Mouse (Mus musculus) thymus, adult 18-20 months (tissue): ENCODE measurements around the gene Lamc2.

Experiments used
- DNase-seq, 2 experiments: peaks; one replicate each; pipeline ENCODE4 v3.0.0; 2022; ENCODE audit warnings: mixed read lengths in 2 of 2

The Lamc2 gene

DNA sequence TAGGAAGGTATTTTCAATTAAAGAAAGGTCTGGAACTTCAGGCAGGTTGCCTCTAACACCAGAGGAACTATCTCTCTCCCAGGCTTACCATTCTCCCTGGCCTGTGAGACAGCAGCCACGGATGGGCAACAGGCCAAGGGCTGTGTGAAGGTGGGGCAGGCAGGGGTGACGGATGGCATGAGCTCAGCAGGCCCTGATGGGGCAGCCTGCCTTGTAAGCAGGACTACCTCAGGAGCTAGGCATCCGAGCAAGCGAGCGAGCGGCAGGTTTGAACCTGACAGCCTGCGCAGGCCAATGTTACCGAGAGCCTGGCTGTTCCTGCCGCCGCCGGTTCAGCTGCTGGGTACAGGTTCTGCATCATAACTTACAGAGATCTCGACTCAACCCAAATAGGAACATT lies 11.4 kb downstream of the Lamc2 start:
- DNase-seq: no peak

GRCm38 (mm10) chr1:153173276-153173675 lies 13.0 kb downstream of the Lamc2 start:
- DNase-seq: no peak

GRCm38 (mm10) chr1:153172291-153172731 lies 13.9 kb downstream of the Lamc2 start:
- no peak for DNase-seq

- no peak for DNase-seq
Observed at GRCm38 (mm10) chr1:153171011-153171410, 15.2 kb downstream of the Lamc2 start.

DNA sequence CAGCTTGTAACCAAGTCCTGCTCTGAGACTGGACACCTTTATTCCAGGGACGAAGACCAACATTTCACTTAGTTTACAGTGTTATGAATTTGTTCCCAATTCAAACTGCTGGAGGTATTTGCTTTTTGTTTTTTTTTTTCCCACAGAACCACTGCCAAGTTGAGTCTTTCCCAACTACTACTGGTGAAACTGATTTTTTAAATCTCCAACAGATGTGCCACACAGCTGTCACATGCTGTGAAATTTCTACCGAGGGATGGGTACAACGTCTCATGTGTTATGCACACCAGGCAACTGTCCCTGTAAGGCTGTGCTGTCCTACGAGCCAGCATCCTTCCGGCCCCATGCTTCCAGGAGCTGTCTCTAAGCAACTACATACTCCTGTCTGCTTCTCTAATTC lies 18.0 kb downstream of the Lamc2 start:
- no peak for DNase-seq

DNA sequence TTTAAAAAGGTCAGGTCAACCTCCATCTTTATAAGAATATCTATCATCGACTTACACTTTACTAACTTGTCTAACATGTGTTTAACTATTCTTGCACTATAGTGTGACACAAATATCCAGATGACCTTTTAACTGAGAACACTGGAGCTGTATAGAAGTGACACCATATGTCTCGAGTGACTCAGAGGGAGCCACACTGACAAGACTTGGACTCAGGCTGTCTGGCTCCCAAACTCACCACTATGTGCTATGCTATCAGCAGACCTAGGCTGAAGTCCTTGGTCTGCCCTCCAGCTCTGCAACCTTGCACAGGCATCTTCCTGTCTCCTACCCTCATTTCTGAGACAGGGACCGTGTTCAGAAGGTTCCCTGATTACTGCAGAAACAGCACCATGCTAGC lies 22.4 kb downstream of the Lamc2 start:
- no peak for DNase-seq

GRCm38 (mm10) chr1:153159137-153159536 lies 27.1 kb downstream of the Lamc2 start:
- no peak for DNase-seq

- no peak for DNase-seq
Observed at GRCm38 (mm10) chr1:153157021-153157623, 29.1 kb downstream of the Lamc2 start.

DNA sequence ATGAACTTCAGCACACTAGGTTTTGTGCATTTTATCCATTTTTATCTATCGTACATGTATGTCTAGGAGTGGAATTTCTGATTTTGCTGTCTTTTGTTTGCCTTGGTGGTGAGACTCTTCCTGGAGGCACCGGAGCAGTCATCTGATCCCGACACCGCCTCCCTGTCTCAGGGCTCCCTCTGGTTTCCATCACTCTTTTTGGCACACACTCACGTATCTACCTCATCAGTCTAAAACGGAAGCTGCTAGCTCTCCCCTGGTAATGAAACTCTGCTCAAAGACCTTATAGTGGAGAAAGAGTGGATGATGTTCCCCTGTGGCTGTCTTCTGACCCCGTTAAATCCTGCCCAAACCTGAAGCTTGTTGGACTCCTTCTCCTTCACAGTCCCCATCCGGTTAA lies 30.9 kb downstream of the Lamc2 start:
- DNase-seq: no peak

- no peak for DNase-seq
Observed at GRCm38 (mm10) chr1:153153619-153154137, 32.6 kb downstream of the Lamc2 start.

DNA sequence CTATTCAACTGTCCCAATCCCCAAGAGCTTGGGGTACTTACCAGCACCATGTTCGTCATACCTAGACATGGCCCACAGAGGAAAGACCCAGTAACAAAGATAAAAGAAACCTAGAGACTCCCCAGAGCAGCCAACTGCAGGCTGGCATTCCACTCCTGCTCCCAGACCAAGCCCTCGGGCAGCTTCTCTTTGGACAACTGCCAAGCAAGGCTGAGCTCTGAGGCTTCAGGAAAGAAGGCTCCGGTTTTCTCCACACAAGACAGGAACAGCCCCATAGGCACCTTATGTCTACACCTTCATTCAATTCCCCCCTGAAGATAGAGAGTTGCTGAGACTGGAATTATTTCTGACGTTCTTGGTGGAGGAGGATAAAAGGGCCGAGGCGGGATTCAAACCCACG lies 33.7 kb downstream of the Lamc2 start:
- DNase-seq: no peak

DNA sequence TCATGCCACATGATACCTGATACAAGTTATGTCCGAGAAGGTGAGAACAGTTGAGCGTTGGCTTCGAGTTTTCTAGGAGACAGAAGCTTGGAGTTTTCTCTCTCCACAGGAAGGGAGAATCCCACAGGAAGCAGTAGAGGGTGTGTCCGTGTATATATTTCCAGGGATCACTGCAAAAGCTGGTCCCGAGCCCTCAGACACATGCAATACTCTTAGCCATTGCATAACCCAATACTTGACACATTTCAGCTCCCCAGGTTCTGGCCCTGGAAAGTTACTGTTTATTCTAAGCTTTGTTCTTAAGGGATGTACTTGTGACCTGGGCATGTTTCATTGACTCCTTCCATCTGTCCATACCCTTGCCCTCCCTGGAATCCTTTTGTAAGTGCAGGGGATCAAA lies 40.5 kb downstream of the Lamc2 start:
- DNase-seq: no peak

DNA sequence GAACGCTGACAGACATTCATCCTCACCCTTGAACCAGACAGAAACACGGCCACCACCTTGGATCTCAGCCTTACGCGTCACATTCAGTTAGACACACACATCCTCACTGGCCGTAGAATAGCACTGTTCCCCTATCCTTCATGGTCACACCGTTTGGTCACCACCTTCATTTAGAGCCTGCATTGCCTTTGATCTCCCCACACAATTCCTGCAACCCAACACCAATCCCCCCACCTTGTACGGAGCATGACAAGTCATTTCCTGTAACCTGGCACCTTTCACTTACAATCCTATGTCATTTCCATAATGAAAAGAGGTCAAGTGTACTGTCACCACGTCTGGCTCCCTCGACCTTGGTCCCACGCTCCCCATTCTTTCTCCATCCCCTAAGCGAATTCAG lies 42.2 kb downstream of the Lamc2 start:
- no peak for DNase-seq

GRCm38 (mm10) chr1:153140747-153141228 lies 45.5 kb downstream of the Lamc2 start:
- DNase-seq: peak; percentile 57 to 86

DNA sequence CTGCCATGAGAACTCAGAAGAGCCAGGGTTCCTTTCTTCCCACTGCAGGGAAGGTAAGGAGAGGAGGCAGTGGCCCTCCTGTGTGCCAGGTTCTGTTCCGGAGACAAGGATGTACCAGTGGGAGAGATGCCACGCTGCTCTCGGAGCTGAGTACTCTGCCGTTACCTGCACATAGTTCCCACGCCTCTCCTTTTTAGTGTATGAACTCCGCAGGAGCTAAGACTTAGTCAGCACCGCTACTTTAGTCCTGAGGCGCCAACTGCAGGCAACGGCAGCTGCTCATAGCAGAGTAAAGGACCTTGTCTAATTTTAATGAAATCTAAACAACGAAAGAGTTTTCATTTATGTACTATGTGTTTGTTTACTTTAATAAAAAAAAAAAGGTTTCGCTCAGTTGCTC lies 46.0 kb downstream of the Lamc2 start:
- DNase-seq: no peak

DNA sequence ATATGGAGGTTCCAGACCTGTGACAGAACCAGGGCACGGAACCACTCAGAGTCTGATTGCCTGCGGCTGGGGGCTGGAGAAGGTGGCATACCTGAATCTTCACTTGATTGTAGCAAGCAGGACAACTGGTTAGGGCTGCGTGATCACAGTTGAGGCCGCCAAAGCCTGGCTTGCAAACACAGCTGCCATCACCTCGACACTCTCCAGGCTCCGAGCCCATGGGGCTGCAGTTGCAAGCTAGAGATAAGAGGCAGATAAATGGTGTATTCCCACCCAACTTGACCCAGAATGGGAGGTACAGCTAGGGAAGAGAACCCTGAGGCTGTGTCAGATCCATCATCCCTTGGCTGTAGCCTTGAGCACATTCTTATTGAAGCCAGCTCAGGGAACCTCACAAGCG lies 46.6 kb downstream of the Lamc2 start:
- no peak for DNase-seq

DNA sequence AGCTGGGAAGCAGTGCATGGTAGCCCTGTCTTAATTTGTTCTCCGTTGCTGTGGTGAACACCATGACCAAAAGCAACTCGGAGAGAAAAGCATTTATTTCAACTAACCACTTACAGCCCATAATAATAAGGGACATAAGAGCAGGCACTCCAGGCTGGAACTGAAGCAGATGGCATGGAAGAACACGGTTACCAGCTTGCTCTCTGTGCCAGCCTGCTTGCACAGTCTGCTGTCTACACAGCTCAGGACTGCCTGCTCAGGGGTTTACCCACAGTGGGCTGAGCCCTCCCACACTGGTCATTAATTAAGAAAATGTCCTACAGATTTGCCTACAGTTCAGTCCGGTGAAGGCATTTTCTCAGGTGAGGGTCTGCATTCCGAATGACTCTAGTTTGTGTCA lies 47.8 kb downstream of the Lamc2 start:
- no peak for DNase-seq

DNA sequence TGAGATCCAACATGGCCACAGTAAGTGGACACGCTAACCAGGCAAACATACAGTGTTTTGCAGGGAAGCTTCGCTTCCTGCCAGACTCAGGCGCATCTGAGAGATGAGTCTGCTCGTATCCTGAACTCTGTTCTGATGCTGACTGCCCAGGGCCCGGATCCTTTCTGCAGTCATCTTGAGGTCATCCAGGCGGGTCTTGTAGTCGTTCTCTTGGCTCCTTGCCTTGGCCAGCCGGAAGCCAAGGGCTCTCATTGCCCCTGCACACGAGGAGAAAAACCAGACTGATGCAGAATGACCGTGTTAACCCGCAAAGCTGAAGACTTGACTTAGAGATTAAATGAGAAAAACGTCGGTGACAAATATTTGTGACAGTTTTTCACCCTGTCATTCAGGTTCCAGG lies 49.6 kb downstream of the Lamc2 start:
- no peak for DNase-seq

- DNase-seq: no peak
Observed at GRCm38 (mm10) chr1:153133865-153134781, 52.1 kb downstream of the Lamc2 start.

DNA sequence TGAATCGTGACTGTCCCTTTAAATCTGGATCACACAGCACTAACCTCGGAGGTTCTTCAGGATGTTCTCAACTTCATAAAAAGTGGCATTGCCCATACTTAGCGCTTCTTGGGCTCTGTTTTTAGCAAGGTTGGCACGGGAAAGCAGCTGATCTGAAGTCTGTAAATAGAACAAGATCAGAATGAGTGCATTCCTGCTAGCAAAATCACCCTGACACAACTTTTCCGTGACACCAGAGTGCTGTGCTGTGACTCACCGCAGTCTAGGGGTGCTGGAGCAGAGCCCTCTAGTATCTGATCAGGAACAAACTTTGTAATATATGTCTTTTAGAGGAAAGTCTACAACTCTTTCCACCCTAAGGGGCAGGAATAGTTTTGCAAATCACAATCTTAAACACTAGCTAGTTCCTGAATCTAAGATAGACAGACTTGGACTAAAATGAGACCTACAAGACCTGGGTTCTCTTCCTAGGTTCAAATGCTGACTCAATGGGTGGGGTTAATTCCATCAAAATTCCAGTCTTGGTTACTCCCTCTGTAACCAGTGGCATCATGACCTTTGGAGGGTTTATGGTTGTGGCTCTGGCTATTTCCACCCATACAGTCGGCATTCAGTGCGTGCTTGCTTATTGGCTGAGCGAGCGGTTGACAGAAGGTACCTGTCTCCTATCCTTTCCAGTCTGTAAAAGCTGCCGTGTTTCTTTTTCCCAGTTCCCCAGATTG lies 56.1 kb downstream of the Lamc2 start:
- no peak for DNase-seq

- no peak for DNase-seq
Observed at GRCm38 (mm10) chr1:153128780-153129179, 57.5 kb downstream of the Lamc2 start.

GRCm38 (mm10) chr1:153127622-153128021 lies 58.6 kb downstream of the Lamc2 start:
- no peak for DNase-seq
